In genomic region chr10:126901488-126901843, GRCm38 (mm10) we compare ENCODE assay signal across 8 mouse cellular contexts. TPM values are rescaled to one million over a fixed set of nuclear protein-coding genes. Genes with fewer than 3 reads are reported as not detected.
DNase-seq lines count a peak whose midpoint lies in the region; ATAC-seq and TF ChIP-seq lines count a peak whose summit lies in the region.

No protein-coding gene starts in this region.

- H3K4me2 ChIP-seq in intestine, postnatal 0 days (replicated peaks; ENCODE audit: low read depth) = peak overlapping the region; percentile 100
- peak overlapping the region; percentile 98 for H3K4me2 ChIP-seq in neural tube, embryonic 13.5 days

- H3K9ac ChIP-seq in intestine, postnatal 0 days (ENCODE audit: low read depth, low read length) = peak overlapping the region; percentile 55; the same call in 1 of the 2 replicates
- peak overlapping the region; percentile 79; the same call in 1 of the 2 replicates for H3K9ac ChIP-seq in neural tube, embryonic 13.5 days

- peaks cover 19% of the 10 kb centered on the region for H3K36me3 ChIP-seq in forebrain, embryonic 10.5 days (replicated peaks)
- H3K36me3 ChIP-seq in intestine, postnatal 0 days (ENCODE audit: control insufficient read depth, insufficient read depth) = no peaks in the 10 kb centered on the region; the same call in 1 of the 2 replicates
- H3K36me3 ChIP-seq in neural tube, embryonic 13.5 days = 0 out of 2 replicates have a peak, but pooled peaks cover 4% of the 10 kb centered on the region

- no peak for DNase-seq in lung, adult 2 months
- no peak for DNase-seq in lung, postnatal 14 days
- no peak for DNase-seq in forebrain, embryonic 10.5 days (ENCODE audit: extremely low spot score, low spot score)
- no peak for DNase-seq in frontal cortex, postnatal 36 days (ENCODE audit: low spot score in 2 of 2)
- no peak for DNase-seq in left cerebral cortex, adult 8-10 months (ENCODE audit: low spot score in 2 of 2)
- no peak for DNase-seq in cerebellum, adult 8-10 months

- H3K9me3 ChIP-seq in forebrain, embryonic 10.5 days = no peaks in the 10 kb centered on the region
- H3K9me3 ChIP-seq in intestine, postnatal 0 days (ENCODE audit: control insufficient read depth) = no peaks in the 10 kb centered on the region
- no peaks in the 10 kb centered on the region for H3K9me3 ChIP-seq in neural tube, embryonic 13.5 days

- H3K4me3 ChIP-seq in lung, adult 2 months (replicated peaks; ENCODE audit: extremely low read depth, low read depth, low read length) = peak overlapping the region; percentile 59
- H3K4me3 ChIP-seq in forebrain, embryonic 10.5 days = peak overlapping the region; percentile 72
- peak overlapping the region; percentile 69 for H3K4me3 ChIP-seq in intestine, postnatal 0 days (ENCODE audit: low read depth, low read length)
- H3K4me3 ChIP-seq in neural tube, embryonic 13.5 days = peak overlapping the region; percentile 76

- no peak for TF ChIP-seq CTCF in lung, adult 2 months (IDR thresholded peaks at IDR 0.05; ENCODE audit: insufficient read depth, low read length)
- 0 out of 2 replicates have a peak, but pooled peaks have one; percentile 8 for TF ChIP-seq CTCF in intestine, postnatal 0 days (IDR thresholded peaks at IDR 0.05; ENCODE audit: low read depth)

- H3K27me3 ChIP-seq in forebrain, embryonic 10.5 days (ENCODE audit: poor library complexity, severe bottlenecking) = no peaks in the 10 kb centered on the region
- no peaks in the 10 kb centered on the region for H3K27me3 ChIP-seq in intestine, postnatal 0 days (replicated peaks; ENCODE audit: control insufficient read depth, insufficient read depth, low read length)
- no peaks in the 10 kb centered on the region for H3K27me3 ChIP-seq in neural tube, embryonic 13.5 days

- peak overlapping the region; percentile 86; the same call in 1 of the 2 replicates for H3K27ac ChIP-seq in forebrain, embryonic 10.5 days
- H3K27ac ChIP-seq in intestine, postnatal 0 days (ENCODE audit: low read depth, low read length) = no peak overlapping the region
- H3K27ac ChIP-seq in neural tube, embryonic 13.5 days (replicated peaks) = no peak overlapping the region

- no peaks in the 10 kb centered on the region for H3K4me1 ChIP-seq in lung, adult 2 months (ENCODE audit: control insufficient read depth, insufficient read depth, low read length)
- peaks cover 29% of the 10 kb centered on the region for H3K4me1 ChIP-seq in forebrain, embryonic 10.5 days
- H3K4me1 ChIP-seq in intestine, postnatal 0 days (replicated peaks; ENCODE audit: control insufficient read depth, insufficient read depth, low read length) = 0 out of 2 replicates have a peak, but pooled peaks cover 6% of the 10 kb centered on the region
- H3K4me1 ChIP-seq in neural tube, embryonic 13.5 days (replicated peaks) = peaks cover 10% of the 10 kb centered on the region

- under 1% methylated on average over 4 of the region's 4 CpGs for WGBS in lung, adult 2 months
- 4% methylated on average over 4 of the region's 4 CpGs for WGBS in forebrain, embryonic 10.5 days
- 1% methylated on average over 4 of the region's 4 CpGs for WGBS in intestine, postnatal 0 days
- 3% methylated on average over 4 of the region's 4 CpGs for WGBS in neural tube, embryonic 13.5 days

- no peak for ATAC-seq in intestine, postnatal 0 days
- ATAC-seq in neural tube, embryonic 13.5 days (ENCODE audit: low read depth) = peak; percentile 20; the same call in 1 of the 2 replicates

- TF ChIP-seq POLR2A in lung, adult 2 months (IDR thresholded peaks at IDR 0.05; ENCODE audit: borderline replicate concordance, extremely low read depth, low read depth, low read length) = no peak

RNA-seq across cellular contexts. Expression of gene Atp23, which starts 0.3 kb away (rescaled TPM):
- 6.1 and 6.6 TPM in 2 replicates for polyA plus RNA-seq in lung, adult 2 months (2012; rRNA removed)
- polyA plus RNA-seq in forebrain, embryonic 10.5 days (2016; fragmentation: Nextera tagmentation; extraction: Ambion mirVana) = 19.9 and 21.2 TPM in 2 replicates
- polyA plus RNA-seq in intestine, postnatal 0 days (2015; fragmentation: Nextera tagmentation; extraction: Ambion mirVana) = 7.7 and 8.0 TPM in 2 replicates
- 10.5 and 12.0 TPM in 2 replicates for polyA plus RNA-seq in neural tube, embryonic 13.5 days (2015; fragmentation: Nextera tagmentation; extraction: Ambion mirVana)
- total RNA-seq in left cerebral cortex, adult 8-10 months (2022) = 10 to 100 TPM; 10.5 to 13.4 (median 11.8) TPM
